Mouse (Mus musculus) liver, postnatal 0 days (tissue): Measurements from ENCODE around the gene Phf21a.

Experiments
- CTCF ChIP-seq: sonication (generic); IDR thresholded peaks from 2 replicates; pipeline ENCODE4 v1.5.1; 2016; ENCODE audit warnings: antibody characterized with exemption, low read depth
- EP300 ChIP-seq: IDR thresholded peaks from 2 replicates; pipeline ENCODE4 v1.6.1; 2016; ENCODE audit warnings: antibody characterized with exemption, low read depth, mild to moderate bottlenecking

- TF ChIP-seq EP300 (no peak), CTCF (no peak)
These were observed 5.9 kb upstream of the Phf21a start for GRCm38 (mm10) chr2:92087065-92087464.
